Mouse (Mus musculus) retina, postnatal 7 days (tissue): Measurements from ENCODE around the gene Cox5a.

ENCODE experiments used
- DNase-seq: peaks from one replicate; pipeline ENCODE4 v3.0.0-alpha.2; 2012; ENCODE audit warnings: low read depth, low spot score

The Cox5a gene

DNA sequence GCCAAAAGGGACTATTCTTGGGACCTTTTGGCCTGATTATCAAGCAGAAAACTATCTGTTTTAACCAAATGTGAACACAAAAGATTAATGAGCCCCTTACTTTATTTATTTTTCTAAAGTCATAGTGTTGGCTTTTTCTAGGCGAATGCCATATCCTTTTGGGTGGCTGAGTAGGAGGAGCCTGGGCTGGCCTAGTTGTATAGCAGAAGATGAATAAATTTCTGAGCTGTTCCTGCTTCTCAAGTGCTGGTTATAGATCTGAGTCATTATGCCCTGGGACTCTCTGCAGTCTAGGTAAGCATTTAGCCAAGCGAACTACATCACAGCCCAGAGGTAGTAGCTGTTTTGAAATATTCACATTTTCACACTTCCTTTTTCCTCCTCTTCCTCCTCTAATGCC, 4.4 kb downstream of the Cox5a start:
- no peak for DNase-seq

DNA sequence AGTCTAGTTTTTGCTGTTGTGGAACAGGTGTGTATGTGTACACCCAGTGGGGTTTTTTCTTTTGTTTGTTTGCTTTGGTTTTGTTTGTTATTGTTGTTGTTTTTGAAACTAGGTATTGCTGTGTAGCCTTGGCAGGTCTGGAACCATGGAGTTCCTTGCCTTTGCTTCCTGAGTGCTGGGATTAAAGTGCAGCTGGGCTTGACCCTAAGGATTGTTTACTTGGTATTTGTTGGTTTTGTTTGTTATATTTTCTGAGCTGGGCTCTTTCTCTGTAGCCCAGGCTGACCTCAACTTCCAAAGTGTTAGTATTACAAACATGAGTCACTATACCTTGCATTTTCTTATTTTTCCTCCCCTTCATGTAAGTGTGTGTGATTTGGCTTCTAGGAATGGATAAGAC, 5.4 kb downstream of the Cox5a start:
- no peak for DNase-seq

DNA sequence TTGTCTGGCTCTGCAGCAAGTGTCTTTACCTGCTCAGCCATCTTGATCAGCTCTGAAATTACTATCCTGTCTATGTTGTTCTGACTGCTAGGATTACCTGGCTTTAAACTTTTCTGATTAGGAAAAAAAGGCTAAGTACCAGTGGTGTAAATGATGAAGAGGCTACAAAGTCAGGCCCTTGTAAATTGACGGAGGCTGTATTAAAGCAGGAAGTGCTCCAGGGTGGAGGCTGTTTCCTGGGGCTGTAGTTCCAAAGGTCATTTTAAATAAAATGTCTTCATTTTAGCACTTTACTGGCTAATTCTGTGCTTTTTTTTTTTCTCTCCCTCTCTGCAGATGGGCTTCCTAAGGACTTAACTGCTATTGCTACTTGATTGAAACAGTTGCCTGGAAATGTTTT, 10.9 kb downstream of the Cox5a start:
- DNase-seq, result no peak

DNA sequence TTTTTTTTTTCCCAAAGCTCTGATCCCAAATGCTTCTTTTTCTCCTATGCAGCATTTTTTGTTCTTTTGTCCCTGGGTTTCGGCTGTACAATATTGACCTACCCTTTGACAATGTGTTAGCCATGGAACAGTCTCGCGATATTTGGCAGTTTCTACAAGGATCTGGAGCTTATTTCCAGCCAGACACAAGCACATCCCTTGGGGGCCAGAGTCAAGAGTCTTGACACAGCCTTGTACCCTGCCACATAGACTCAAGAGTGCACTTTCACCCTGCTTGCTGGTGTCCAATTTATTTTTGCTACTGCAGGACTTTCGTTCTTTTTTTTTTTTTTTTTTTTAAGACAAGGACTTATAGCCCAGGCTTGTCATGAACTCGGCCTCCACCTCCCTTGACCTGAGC, 15.3 kb downstream of the Cox5a start:
- DNase-seq, result no peak

DNA sequence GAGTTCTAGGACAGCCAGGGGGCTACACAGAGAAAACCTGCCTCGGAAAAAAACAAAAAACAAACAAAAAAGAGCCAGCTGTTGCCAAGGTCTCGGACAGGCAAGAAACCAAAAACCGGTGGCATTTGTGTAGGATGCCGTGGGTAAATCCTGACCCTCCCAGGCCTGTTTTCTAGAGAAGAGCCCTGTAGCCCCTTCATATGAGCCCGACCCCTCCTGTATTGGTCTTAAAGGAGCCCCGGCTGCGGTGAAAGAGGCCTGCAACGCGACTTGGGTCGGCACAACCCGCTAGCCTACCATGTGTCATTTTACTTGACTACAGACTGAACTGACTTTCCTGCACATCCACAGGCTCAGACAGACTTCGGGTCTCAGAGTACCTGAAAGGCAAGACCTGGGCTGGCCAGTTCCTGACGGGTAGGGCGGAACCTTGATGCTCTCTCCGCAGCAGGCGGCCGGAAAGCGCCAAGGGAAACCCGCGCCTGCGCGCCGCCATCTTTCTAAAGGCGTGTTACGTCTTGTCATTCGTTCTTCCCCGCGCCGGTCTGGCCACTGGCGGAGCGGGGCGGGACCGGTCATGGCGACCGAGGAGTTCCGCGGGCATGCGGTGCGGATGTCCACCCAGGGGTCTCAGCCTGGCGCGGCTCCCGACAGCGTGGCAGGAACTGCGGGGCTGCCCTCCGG, 16.1 kb downstream of the Cox5a start, which contains the start of gene Fam219b:
Gene Fam219b (plus strand): TSS at position 485 of the 684 bp plus-strand sequence.
- peak; percentile 84 for DNase-seq

GRCm38 (mm10) chr9:57537728-57538181, 16.7 kb downstream of the Cox5a start:
- DNase-seq, result no peak

DNA sequence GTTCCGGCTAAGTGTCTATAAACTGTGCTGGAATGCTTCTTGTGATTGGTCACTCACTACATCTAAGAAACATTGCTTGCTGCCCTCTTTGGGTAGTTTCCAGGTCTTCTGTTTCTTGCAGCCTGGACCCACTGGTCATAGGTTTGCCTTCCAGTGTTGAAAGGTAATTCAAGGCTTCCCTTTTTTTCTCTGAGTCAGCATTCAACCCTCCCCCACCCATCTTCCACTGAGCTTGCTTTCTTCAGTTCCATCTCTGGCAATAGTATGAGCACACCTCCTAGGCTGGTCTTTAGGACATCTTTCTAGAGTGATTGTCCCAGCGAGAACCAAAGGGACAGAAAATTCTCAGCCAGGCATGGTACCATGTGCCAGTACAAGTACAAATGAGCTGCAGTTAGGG, 18.5 kb downstream of the Cox5a start:
- no peak for DNase-seq

DNA sequence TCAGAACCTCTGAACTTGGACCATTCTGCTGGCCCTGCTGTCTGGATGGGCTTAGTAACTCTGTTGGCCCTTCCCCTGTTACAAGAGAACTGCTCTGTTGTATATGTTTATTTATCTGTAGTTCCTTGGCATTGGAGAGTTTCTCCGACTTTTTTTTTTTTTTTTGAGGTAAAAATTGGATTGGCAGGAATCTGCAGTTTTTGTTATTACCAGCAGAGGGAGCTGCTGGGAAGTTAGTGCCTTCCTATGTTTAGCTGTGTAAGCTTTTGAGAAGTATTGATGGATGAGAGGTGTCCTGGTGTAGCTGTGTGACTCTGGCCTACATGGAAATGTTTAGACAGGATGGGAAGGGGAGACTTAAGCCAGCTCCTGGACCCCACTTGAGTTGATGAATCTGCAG, 20.2 kb downstream of the Cox5a start:
- DNase-seq, result no peak

- DNase-seq, result no peak
These were observed 22.9 kb downstream of the Cox5a start for GRCm38 (mm10) chr9:57543951-57544350.

- DNase-seq, result no peak
These were observed 26.2 kb downstream of the Cox5a start for GRCm38 (mm10) chr9:57547287-57547686.

GRCm38 (mm10) chr9:57547869-57548268, 26.8 kb downstream of the Cox5a start:
- DNase-seq, result no peak

DNA sequence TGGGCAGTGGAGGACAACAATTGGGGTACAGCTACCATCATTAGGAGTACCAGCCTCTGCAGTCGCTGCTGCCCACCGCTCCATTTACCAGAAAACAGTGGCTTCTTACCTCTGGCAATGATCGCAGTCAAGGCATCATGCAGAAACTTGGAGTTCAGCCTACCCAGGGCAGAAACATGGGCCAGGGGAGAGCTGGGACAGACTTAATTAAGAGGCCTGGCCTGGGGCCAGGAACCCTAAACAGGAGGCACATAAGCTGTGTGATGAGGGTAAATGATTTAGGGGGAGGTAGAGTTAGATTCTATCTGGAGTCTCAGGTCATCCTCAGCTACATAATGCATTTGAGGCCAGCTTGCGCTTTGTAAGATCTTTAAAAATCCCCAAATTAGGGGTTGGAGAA, 28.1 kb downstream of the Cox5a start:
- DNase-seq, result no peak

DNA sequence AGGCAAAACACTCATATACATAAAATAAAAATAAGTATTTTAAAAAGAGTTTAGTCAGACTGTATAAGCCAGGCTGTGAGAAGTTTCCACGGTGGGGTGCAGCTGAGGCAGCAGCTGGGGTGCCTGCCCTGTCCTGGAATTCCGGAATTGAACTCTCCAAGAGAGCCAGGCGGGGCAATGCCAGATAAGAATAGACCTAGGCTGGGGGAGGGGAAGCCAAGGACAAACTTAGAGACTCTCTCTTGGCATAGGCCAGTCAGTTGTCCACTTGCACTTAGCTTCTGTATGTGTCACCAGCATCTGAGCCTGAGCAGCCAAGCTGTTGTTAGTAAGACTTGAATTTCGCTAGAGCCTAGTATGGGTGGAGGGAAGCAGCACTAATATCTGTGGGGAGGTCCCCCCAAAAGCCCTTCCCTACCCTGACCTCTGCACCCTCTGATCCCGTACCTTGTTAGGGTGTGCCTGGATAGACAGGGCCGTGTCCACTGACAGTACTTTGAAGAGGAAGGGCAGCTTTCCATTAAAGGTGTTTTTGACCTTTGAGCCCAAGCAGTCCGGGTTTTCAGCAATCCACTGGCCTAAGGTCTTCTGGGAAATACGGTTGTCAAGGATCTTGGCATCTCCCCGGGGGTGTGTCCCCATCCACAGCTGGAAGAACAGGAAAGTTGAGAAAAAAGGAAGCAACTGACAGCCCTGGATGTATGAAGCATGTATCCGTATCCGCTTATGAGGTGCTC, 29.2 kb downstream of the Cox5a start:
- no peak for DNase-seq

DNA sequence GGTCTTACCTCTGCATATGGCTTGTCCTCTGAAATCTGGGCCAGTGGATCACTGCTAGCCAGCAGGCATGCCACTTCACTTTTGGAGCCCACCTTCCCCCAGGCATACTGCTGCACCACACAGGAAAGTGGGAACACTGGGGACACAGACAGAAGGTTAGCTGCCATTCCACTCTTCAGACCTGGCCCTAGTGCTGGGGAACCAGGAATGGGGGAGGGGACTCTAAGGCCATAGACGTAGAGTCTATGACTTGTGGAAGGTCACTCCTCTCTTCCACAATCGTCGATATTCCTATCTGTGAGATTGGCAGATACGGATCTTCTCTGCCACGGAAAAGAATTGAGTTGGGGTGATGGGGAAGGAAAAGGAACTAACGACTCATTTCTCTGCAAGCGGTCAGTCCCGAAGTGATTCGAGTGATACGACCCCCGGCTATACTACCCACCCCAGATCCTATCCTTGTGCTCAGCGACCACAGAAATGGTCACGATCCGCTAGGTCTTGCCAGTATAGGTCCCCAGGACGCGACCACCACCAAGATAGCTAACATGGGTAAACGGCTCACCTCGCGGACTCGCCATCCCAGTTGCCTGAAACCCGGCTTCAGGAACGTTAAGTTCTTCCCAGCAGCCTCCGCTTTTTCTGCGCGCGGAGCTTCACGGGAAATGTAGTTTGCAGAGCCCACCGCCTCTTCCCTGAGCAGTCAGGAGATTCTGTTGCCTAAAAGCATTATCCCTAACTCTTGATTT, 31.2 kb downstream of the Cox5a start, which contains the start of gene Mpi:
Gene Mpi (minus strand): TSS at position 625 of the 749 bp plus-strand sequence.
- peak; percentile 46 for DNase-seq

GRCm38 (mm10) chr9:57553119-57553518, 32.0 kb downstream of the Cox5a start:
- no peak for DNase-seq

- DNase-seq, result no peak
These were observed 33.7 kb downstream of the Cox5a start for GRCm38 (mm10) chr9:57554753-57555152.

- no peak for DNase-seq
These were observed 36.1 kb downstream of the Cox5a start for GRCm38 (mm10) chr9:57557215-57557614.

DNA sequence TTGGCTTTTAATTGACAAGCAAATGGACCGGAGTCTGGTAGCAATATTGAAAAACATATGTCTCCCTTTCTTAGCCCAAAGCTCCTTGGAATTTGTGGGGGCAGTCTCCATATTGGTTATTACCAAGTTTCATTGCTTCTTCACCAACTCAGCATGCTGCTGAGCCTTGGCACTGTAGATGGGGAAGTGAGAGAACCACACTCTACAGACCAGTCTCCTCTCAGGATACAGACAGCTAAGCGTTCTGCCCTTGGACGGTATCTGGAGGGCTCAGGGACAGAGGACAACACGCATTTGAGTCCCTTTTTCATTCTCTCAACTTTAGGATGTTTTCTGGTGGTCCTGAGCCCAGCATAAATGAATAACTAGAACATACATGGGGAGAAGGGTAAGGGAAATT, 37.6 kb downstream of the Cox5a start:
- DNase-seq, result no peak

DNA sequence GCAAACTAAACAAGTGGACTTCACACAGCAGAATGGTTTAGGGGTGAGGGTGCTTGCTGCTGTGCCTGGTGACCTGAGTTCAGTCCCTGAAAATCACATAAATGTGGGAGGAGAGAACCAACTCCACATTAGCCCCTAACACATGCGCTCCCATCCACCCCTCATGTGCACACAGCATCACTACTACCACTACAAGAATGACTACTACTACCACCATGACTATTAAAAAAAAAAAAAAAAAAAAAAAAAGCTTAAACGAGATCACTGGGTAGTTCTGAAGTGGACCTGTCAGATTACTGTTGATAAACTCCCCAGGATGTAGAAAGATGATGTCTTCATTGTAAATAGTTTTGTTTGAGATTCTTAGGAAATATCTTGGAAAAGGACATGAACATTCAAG, 38.5 kb downstream of the Cox5a start:
- DNase-seq, result no peak

- DNase-seq, result no peak
These were observed 39.2 kb downstream of the Cox5a start for GRCm38 (mm10) chr9:57560263-57560662.

DNA sequence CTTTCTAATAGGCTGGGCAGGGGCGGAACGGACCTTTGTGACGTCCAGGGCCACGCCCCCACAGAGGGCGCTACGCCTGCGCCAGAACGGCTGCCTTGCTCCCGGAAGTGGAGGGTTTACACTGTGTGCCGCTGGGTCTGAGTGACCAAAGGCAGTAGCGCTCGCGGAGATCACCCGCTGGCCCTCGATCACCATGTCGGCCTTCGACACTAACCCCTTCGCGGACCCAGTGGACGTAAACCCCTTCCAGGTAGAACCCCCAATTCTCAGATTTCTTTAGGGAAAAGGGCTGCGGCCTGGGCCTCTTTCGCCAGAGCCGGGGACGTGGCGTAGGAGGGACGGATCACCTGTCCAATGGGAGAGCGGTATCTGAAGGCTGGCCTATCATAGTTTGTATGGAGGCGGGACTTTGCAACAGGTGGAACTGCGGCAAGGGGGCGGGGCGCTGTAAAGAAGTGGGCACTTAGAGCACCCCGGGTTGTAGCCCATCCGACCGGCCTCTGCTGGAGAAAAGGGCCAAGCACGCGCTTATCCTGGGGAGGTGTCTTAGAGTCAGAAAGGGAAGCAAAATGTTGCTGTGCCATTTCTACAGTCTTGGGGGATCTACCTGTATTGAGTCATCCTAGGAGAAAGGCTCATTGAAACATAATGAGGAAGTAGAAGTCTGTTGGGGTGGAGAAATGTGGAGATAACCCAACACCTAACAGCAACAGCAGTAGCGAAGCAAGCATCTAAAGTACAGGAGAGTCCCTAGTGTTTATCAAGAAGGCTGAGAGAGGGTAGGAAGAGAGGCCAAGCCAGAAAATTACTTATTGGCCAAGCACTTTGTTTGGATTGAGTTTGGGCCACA, 40.0 kb downstream of the Cox5a start, which contains the start of gene Scamp2:
Gene Scamp2 (plus strand): TSS at position 83 of the 850 bp plus-strand sequence.
- peak; percentile 84 for DNase-seq
